Mouse (Mus musculus) embryo, embryonic 10 days (tissue): ENCODE data around the gene Prkd1.

Source experiments
- DNase-seq: peaks from one replicate; pipeline ENCODE4 v3.0.0-alpha.2; 2015; ENCODE audit warnings: low spot score

The Prkd1 gene

GRCm38 (mm10) chr12:50430129-50430703 is 218.7 kb downstream of the Prkd1 start:
- DNase-seq = no peak

- peak; percentile 41 for DNase-seq
Measured at GRCm38 (mm10) chr12:50352404-50352803, 296.5 kb downstream of the Prkd1 start.

GRCm38 (mm10) chr12:50333182-50333581 is 315.7 kb downstream of the Prkd1 start:
- DNase-seq = no peak

GRCm38 (mm10) chr12:50314634-50315033 is 334.3 kb downstream of the Prkd1 start:
- peak; percentile 34 for DNase-seq

- DNase-seq = no peak
Measured at GRCm38 (mm10) chr12:50309276-50309675, 339.6 kb downstream of the Prkd1 start.

- DNase-seq = peak; percentile 72
Measured at GRCm38 (mm10) chr12:50301334-50301733, 347.6 kb downstream of the Prkd1 start.

GRCm38 (mm10) chr12:50296067-50296466 is 352.8 kb downstream of the Prkd1 start:
- no peak for DNase-seq

- peak; percentile 51 for DNase-seq
Measured at GRCm38 (mm10) chr12:50295549-50295948, 353.3 kb downstream of the Prkd1 start.

- peak; percentile 30 for DNase-seq
Measured at GRCm38 (mm10) chr12:50292834-50293233, 356.1 kb downstream of the Prkd1 start.
